Mouse (Mus musculus) fat pad, adult 2 months (tissue): ENCODE measurements around the gene Pxdn.
A peak's percentile ranks its signal among the peaks of the same experiment; 100 is the strongest.

ENCODE experiments used
- DNase-seq: peaks from one replicate; pipeline ENCODE4 v3.0.0-alpha.2; 2011; ENCODE audit warnings: low read depth, low spot score; ENCODE audit errors: extremely low read depth

Gene Pxdn

DNA sequence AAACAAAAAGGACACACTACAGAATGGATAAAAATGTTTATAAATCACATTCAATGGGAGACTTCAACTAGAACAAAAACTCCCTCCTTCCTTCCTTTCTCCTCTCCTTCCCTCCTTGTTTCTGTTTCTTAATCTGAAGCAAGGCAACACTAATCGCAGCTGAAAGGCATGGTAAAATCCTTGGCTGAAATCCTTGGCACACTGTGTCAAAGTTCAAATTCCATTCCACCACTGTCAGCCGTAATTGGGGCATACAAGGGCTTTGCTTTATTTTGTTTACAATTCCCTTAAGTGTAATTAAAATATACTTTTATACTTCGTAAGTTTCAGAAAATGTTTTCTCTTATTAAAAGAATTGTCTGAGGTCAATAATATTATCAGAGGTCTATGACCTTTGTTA, 86.1 kb downstream of the Pxdn start:
- DNase-seq, result peak; percentile 18

DNA sequence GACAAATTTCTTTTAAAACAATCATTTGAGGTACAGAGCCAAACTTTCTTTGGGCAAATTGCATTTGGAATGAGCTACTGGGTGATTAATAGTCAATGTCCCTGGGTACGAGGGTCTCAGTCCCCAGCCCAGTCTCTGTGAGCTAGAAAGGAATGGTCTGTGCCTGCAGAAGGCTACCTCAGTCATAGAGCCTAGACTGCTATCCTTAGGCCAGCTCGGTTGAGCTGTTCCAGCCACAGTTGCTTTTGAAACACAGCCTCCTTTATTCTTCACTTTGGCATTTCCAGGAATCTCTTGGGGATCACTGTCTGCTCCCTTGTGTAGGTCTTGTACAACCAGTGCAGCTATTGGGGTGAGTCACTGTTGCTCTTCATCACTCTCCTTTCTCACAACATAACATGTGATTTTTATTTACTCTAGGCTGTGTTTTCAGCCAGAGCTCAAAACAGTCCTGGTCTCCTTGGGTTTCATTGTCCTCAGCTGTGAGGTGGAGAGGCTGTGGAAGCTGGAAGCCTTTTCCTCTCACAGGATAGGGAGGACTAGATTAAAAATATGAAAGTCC, 86.9 kb downstream of the Pxdn start:
- no peak for DNase-seq

DNA sequence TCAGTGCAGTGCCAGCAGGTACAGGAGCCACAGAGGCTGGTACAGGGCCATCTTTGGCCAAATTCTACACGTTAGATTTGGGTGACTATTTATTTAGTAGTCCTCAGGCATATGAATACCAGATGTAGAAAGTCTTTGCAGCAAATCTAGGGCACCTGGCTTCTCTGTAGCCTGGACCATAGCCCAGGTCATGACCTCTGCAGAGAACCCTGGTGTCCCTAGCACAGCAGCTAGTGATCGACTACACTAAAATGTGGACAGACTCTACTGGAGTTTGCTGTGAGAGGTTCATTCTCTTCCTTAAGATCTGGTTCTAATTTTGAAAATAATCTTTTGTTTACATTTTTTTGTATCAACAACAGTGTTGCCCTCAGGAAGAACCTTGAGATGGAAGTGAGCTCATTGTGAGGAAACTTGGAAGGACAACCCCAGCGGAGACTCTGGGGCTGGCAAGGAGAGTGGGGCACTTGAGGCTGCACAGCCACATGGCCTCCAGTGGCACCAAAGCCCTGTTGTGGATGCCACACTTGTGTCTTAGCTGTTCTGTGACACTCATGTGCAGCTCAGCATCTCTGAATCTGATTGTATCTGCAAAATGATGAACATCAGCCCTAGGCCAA, 90.4 kb downstream of the Pxdn start:
- no peak for DNase-seq

DNA sequence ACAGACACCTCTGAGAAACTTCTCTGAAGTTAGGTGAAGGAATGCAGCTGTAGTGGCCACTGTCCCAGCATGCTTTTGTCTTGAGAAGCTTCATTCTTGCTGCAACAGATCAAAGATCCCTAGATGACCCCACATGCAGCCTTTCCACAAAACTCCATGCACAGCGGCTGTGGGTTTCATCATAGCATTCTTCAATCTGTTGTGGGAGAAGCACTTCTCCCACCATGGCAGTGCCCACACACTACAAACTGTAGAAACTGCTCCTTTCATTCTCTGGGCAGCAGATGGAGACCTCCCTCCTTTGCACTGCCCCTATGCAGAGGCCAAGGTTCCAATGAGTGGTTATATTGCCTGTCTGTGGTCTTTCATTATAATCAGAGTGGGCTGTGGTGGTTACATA, 91.7 kb downstream of the Pxdn start:
- DNase-seq, result no peak

- DNase-seq, result no peak
These were observed 93.2 kb downstream of the Pxdn start for GRCm38 (mm10) chr12:30030571-30030970.

DNA sequence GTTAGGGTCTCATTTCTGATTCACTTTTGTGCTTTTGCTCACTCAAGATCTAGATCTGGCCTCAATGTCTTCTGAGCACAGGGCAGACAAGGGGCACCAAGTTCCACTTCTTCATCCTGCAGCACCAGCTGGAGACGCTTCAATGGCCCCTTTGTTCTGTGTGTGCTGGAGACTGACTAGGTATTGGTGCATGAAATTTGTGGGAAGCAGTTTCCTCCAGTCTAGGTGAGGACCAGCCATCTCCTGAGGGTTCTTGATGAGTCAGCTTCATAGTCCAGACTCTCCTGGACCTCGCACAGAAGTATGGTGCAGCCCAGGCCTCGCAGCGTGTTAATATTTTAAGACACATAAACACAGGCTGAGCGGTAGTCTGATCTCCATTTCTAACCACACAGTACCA, 97.3 kb downstream of the Pxdn start:
- DNase-seq, result no peak

GRCm38 (mm10) chr12:30035406-30035805, 98.0 kb downstream of the Pxdn start:
- DNase-seq, result no peak

- no peak for DNase-seq
These were observed 98.6 kb downstream of the Pxdn start for GRCm38 (mm10) chr12:30035841-30036568.

DNA sequence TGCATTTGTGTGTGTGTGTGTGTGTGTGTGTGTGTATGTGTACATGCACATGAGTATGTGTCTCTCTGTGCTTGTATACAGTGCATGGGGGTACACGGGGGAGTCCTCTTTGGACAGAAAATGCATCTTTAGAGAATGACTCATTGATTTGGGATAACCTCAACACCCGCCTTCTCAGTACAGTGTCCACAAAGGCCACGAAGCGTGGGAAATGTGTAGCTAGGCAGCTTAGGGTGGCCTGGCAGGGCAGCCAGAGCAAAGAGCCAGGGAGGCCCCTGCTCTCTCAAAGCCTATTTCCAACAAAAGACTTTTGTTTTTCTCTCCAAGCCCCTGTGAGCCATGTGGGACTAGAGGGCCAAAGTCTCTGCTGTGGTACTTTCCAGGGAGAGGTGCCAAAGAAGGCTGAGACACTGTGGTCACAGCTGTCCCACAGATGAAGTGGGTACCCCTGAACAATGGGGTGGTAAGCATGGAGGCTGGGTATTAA, 99.2 kb downstream of the Pxdn start:
- no peak for DNase-seq

- DNase-seq, result no peak
These were observed 102.2 kb downstream of the Pxdn start for GRCm38 (mm10) chr12:30039565-30039964.

GRCm38 (mm10) chr12:30040150-30040549, 102.7 kb downstream of the Pxdn start:
- no peak for DNase-seq

GRCm38 (mm10) chr12:30048848-30049247, 111.4 kb downstream of the Pxdn start:
- DNase-seq, result no peak

- no peak for DNase-seq
These were observed 112.4 kb downstream of the Pxdn start for GRCm38 (mm10) chr12:30049818-30050217.

GRCm38 (mm10) chr12:30050235-30050634, 112.8 kb downstream of the Pxdn start:
- no peak for DNase-seq

DNA sequence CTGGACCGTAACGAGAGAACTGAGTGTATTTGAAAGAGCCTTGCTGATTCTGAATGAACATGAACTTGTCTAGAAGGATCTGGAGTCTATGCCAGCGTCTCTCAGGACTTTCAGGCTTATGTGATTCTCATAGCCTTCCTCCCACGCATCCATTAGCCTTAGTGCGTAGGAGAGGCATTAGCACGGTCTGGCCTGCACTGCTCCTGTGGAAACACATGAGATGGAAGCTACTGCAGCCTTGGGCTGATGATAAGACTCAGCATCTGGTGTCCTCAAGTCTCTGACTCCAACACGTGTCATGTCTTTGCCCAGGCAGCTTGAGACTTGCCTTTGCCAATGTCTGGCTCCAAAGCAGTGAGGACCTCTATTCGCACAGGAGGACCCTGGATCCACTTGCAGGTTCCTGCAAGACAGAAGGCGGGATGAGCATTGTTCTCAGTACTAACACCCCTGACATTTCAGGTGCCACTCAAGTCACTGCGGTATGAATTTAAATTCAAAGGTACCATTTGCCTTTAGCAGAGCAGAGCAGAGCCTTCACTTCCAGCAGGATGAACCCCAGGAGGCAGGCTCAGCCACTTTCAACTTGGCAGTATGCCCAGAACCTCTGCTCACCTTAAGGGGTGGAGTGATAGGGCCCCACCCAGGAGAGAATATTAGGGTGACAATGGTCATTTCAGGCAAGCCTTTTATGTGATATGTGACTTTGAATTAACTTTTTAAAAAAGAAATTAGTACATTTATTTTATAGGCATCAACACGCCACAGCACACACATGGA, 117.5 kb downstream of the Pxdn start:
- peak; percentile 82 for DNase-seq

GRCm38 (mm10) chr12:30058044-30058443, 120.6 kb downstream of the Pxdn start:
- DNase-seq, result no peak

DNA sequence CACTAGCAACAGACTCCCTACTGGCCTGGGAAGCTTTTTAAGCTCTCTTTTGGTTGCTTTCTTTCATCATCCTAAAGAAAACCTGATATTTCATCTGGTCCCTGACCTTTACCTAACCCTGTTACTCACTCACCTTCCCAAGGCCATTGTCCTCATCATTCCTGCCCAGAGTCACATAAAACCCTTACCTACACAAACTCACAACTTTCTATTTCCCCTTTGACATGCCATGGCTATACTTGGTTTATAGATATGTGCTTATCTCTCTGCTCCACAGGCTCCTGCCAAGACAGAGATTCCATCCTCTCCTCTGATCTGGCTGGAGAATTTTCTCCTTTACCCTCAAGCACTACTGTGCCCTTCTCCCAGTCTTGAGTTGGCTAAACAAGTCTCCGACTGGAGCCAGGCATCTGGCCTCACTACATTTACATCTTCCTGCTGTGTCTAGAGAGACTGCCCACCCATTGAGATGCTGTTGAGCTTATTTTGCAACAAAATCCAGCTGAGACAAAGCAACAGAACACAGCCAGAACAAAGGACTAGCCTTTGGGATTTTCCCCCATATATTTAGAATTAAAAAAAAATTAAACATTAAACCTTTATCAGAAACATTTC, 124.2 kb downstream of the Pxdn start:
- no peak for DNase-seq

GRCm38 (mm10) chr12:30062118-30062505, 124.7 kb downstream of the Pxdn start:
- no peak for DNase-seq
